Mouse (Mus musculus): Measurements from ENCODE around the gene Smg6. TPM values are rescaled to one million over a fixed set of nuclear protein-coding genes. Genes with fewer than 3 reads are reported as not detected.
"Not testable (repeated sequence)": the region's sequence is repeated elsewhere in the genome, so short reads cannot be mapped to it uniquely, and the experiment has no call there.

Gene Smg6
- total RNA-seq, 4 experiments from 2014 or later = 10.3 to 13.0 (median 11.7) TPM

GRCm38 (mm10) chr11:74992427-74992987 is 66.9 kb downstream of the Smg6 start:
- no peak for DNase-seq (ENCODE audit: low spot score in 2 of 2)

- no peak for DNase-seq (ENCODE audit: low spot score in 2 of 2)
Observed at GRCm38 (mm10) chr11:74994141-74994540, 68.5 kb downstream of the Smg6 start.

- no peak for DNase-seq (ENCODE audit: low spot score in 2 of 2)
Observed at GRCm38 (mm10) chr11:74994856-74995255, 69.2 kb downstream of the Smg6 start.

GRCm38 (mm10) chr11:74996482-74996881 is 70.9 kb downstream of the Smg6 start:
- no peak for DNase-seq (ENCODE audit: low spot score in 2 of 2)

- DNase-seq (ENCODE audit: low spot score in 2 of 2) = peak in 1 of 2 experiments; percentile 47
Observed at GRCm38 (mm10) chr11:75000869-75001653, 75.4 kb downstream of the Smg6 start.

- no peak for DNase-seq (ENCODE audit: low spot score in 2 of 2)
Observed at GRCm38 (mm10) chr11:75008270-75008669, 82.6 kb downstream of the Smg6 start.

- DNase-seq (ENCODE audit: low spot score in 2 of 2) = not testable (repeated sequence)
Observed at GRCm38 (mm10) chr11:75009537-75009936, 83.9 kb downstream of the Smg6 start.

GRCm38 (mm10) chr11:75012997-75013694 is 87.5 kb downstream of the Smg6 start:
- peak; percentile 56 to 77 for DNase-seq (ENCODE audit: low spot score in 2 of 2)

- no peak for DNase-seq (ENCODE audit: low spot score in 2 of 2)
Observed at GRCm38 (mm10) chr11:75013764-75014695, 88.4 kb downstream of the Smg6 start.

GRCm38 (mm10) chr11:75014816-75015215 is 89.2 kb downstream of the Smg6 start:
- no peak for DNase-seq (ENCODE audit: low spot score in 2 of 2)

GRCm38 (mm10) chr11:75015453-75015871 is 89.8 kb downstream of the Smg6 start:
- no peak for DNase-seq (ENCODE audit: low spot score in 2 of 2)

- no peak for DNase-seq (ENCODE audit: low spot score in 2 of 2)
Observed at GRCm38 (mm10) chr11:75016309-75016860, 90.8 kb downstream of the Smg6 start.

GRCm38 (mm10) chr11:75017831-75018230 is 92.2 kb downstream of the Smg6 start:
- no peak for DNase-seq (ENCODE audit: low spot score in 2 of 2)

GRCm38 (mm10) chr11:75026977-75027376 is 101.4 kb downstream of the Smg6 start:
- DNase-seq (ENCODE audit: low spot score in 2 of 2) = no peak

- no peak for DNase-seq (ENCODE audit: low spot score in 2 of 2)
Observed at GRCm38 (mm10) chr11:75027616-75028015, 102.0 kb downstream of the Smg6 start.

GRCm38 (mm10) chr11:75031251-75031650 is 105.6 kb downstream of the Smg6 start:
- DNase-seq (ENCODE audit: low spot score in 2 of 2) = no peak

GRCm38 (mm10) chr11:75032946-75033345 is 107.3 kb downstream of the Smg6 start:
- DNase-seq (ENCODE audit: low spot score in 2 of 2) = no peak

GRCm38 (mm10) chr11:75033581-75034067 is 108.0 kb downstream of the Smg6 start:
- no peak for DNase-seq (ENCODE audit: low spot score in 2 of 2)

- no peak for DNase-seq (ENCODE audit: low spot score in 2 of 2)
Observed at GRCm38 (mm10) chr11:75034104-75034503, 108.5 kb downstream of the Smg6 start.

- DNase-seq (ENCODE audit: low spot score in 2 of 2) = peak in 1 of 2 experiments; percentile 12
Observed at GRCm38 (mm10) chr11:75044333-75044732, 118.7 kb downstream of the Smg6 start.

- DNase-seq (ENCODE audit: low spot score in 2 of 2) = no peak
Observed at GRCm38 (mm10) chr11:75045822-75046221, 120.2 kb downstream of the Smg6 start.

All from gastrocnemius, adult 8-10 months (tissue).